Mouse (Mus musculus) stomach, postnatal 0 days (tissue): Measurements from ENCODE around the gene Klrg2. TPM values are rescaled to one million over a fixed set of nuclear protein-coding genes. Genes with fewer than 3 reads are reported as not detected.

Experiments used
- ATAC-seq: fragments of 200-750 bp; cut with Nextera tagmentation; 2 replicates; pipeline ENCODE4 v1.8.0; 2017; ENCODE audit not compliant: low FRiP score, low TSS enrichment
- DNase-seq: peaks from one replicate; pipeline ENCODE4 v3.0.0-alpha.2; 2016; ENCODE audit warnings: low spot score
- H3K27ac ChIP-seq: fragments of 300-500 bp; sonication (generic); replicated peaks from 2 replicates; pipeline ENCODE4 v1.5.1; 2014; ENCODE audit warnings: mild to moderate bottlenecking, control low read depth
- H3K27me3 ChIP-seq: fragments of 300-500 bp; sonication (generic); 2 replicates; pipeline ENCODE4 v1.6.1; 2014; ENCODE audit warnings: low read length; ENCODE audit not compliant: control insufficient read depth, insufficient read depth
- H3K36me3 ChIP-seq: fragments of 300-500 bp; sonication (generic); 2 replicates; pipeline ENCODE4 v1.6.1; 2014; ENCODE audit warnings: low read length, mixed read lengths; ENCODE audit not compliant: control insufficient read depth, insufficient read depth
- H3K4me1 ChIP-seq: fragments of 300-500 bp; sonication (generic); replicated peaks from 2 replicates; pipeline ENCODE4 v1.6.1; 2014; ENCODE audit warnings: antibody characterized with exemption; ENCODE audit not compliant: control insufficient read depth, insufficient read depth
- H3K4me2 ChIP-seq: fragments of 300-500 bp; sonication (generic); replicated peaks from 2 replicates; pipeline ENCODE4 v1.6.1; 2014; ENCODE audit warnings: low read depth, mild to moderate bottlenecking, control low read depth, moderate library complexity
- H3K4me3 ChIP-seq: fragments of 300-500 bp; sonication (generic); 2 replicates; pipeline ENCODE4 v1.5.1; 2014; ENCODE audit warnings: low read depth, low read length, control low read depth
- H3K9ac ChIP-seq: fragments of 300-500 bp; sonication (generic); 2 replicates; pipeline ENCODE4 v1.6.1; 2014; ENCODE audit warnings: mild to moderate bottlenecking, low read length, control low read depth, mixed read lengths
- H3K9me3 ChIP-seq: fragments of 300-500 bp; sonication (generic); 2 replicates; pipeline ENCODE4 v1.6.1; 2016; ENCODE audit warnings: low read length; ENCODE audit not compliant: control insufficient read depth
- CTCF ChIP-seq: IDR thresholded peaks from 2 replicates; pipeline ENCODE4 v1.5.1; 2016; ENCODE audit warnings: antibody characterized with exemption, low read depth, mild to moderate bottlenecking, moderate library complexity
- EP300 ChIP-seq: optimal IDR thresholded peaks from 2 replicates; pipeline ENCODE3; 2016; ENCODE audit warnings: antibody characterized with exemption
- WGBS: fragments of 180-500 bp; shearing (Covaris S2); extraction: QIAGEN DNeasy Blood & Tissue Kit; methylation state at CpG from one replicate; pipeline ENCODE4 v1.1.7; 2014; 5-methylcytosine and 5-hydroxymethylcytosine counted together
- polyA plus RNA-seq: library from polyadenylated mRNA; unstranded; fragments of >200 nt; fragmentation: Nextera tagmentation; extraction: Ambion mirVana; gene quantifications from 2 replicates; pipeline ENCODE4 v1.2.1, GENCODE M21; 2015

Klrg2 gene
- polyA plus RNA-seq, 1 experiment from 2014 or later, result 4.5 TPM

GRCm38 (mm10) chr6:38627081-38627480, 10.0 kb downstream of the Klrg2 start:
- WGBS, result 92% methylated on average over 4 of the region's 4 CpGs
- TF ChIP-seq CTCF, result no peak
- no peak for TF ChIP-seq EP300

DNA sequence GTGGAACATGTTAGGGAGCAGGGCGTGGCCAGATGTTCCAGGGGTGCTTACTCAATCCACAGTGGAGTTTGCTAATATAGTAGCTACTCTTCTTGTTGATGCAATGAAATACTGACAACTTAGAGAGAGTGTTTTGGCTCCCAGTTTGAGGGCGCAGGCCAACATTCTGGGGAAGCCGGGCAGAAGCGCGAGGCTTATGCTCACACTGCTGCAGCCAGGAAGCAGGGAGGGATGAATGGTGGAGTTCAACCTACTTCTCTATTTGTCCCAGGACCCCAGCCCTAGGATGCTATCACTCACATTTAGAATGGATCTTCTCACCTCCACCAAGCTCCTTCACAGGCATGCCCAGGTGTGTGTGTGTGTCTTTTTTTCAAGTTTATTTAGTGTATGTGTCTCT, 11.0 kb downstream of the Klrg2 start:
- Histone ChIP-seq H3K4me2 (no peak overlapping the region), H3K36me3 (no peaks in the 10 kb centered on the region), H3K27ac (no peak overlapping the region), H3K27me3 (no peaks in the 10 kb centered on the region), H3K9me3 (no peaks in the 10 kb centered on the region), H3K4me1 (no peaks in the 10 kb centered on the region), H3K9ac (no peak overlapping the region), H3K4me3 (no peak overlapping the region)
- TF ChIP-seq CTCF (no peak), EP300 (no peak)
- DNase-seq, result peak; percentile 12
- no peak for ATAC-seq
- WGBS, result 89% methylated on average over 5 of the region's 5 CpGs

More at GRCm38 (mm10) chr6:38627081-38627480, 10.0 kb downstream of the Klrg2 start:
- no peak overlapping the region for H3K4me3 ChIP-seq
- no peak overlapping the region for H3K4me2 ChIP-seq
- no peaks in the 10 kb centered on the region for H3K9me3 ChIP-seq
- DNase-seq, result peak; percentile 12
- H3K27me3 ChIP-seq, result no peaks in the 10 kb centered on the region
- no peak overlapping the region for H3K9ac ChIP-seq
- no peaks in the 10 kb centered on the region for H3K4me1 ChIP-seq
- no peak for ATAC-seq
- H3K36me3 ChIP-seq, result no peaks in the 10 kb centered on the region
- H3K27ac ChIP-seq, result no peak overlapping the region

DNA sequence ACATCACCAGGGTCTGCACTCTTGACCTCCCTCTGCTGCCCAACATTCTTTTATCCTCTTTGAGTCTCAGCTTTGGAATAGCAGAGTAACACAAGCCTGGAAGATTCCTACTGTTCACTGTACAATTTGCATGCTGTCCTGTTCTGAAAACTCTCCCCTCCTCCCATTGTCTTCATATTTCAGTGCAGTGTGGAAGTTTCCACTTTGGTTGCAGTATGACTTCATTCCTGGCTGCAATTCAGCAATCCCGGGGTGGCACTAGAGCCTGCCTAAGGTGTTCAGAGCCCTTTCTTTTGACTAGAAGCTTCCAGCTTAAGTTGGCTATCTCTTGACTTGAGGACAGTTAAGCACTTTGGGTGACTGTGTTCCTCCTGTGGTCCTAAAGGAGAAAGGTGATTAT, 12.6 kb downstream of the Klrg2 start:
- TF ChIP-seq EP300 (no peak), CTCF (no peak)
- H3K4me2 ChIP-seq, result no peak overlapping the region
- peaks cover 5% of the 10 kb centered on the region; the same call in 1 of the 2 replicates for H3K36me3 ChIP-seq
- 35% methylated on average over 1 of the region's 1 CpGs for WGBS
- H3K27ac ChIP-seq, result no peak overlapping the region
- H3K27me3 ChIP-seq, result no peaks in the 10 kb centered on the region
- no peaks in the 10 kb centered on the region for H3K9me3 ChIP-seq
- no peak overlapping the region for H3K4me3 ChIP-seq
- ATAC-seq (no peak), DNase-seq (peak; percentile 12)
- H3K4me1 ChIP-seq, result no peaks in the 10 kb centered on the region
- no peak overlapping the region for H3K9ac ChIP-seq

GRCm38 (mm10) chr6:38623457-38623856, 13.6 kb downstream of the Klrg2 start:
- H3K36me3 ChIP-seq, result peaks cover 7% of the 10 kb centered on the region; the same call in 1 of the 2 replicates
- no peak overlapping the region for H3K9ac ChIP-seq
- H3K4me3 ChIP-seq, result no peak overlapping the region
- peak; percentile 12 for DNase-seq
- no peak overlapping the region for H3K4me2 ChIP-seq
- H3K27ac ChIP-seq, result no peak overlapping the region
- ATAC-seq, result no peak
- no peaks in the 10 kb centered on the region for H3K4me1 ChIP-seq
- no peaks in the 10 kb centered on the region for H3K27me3 ChIP-seq
- TF ChIP-seq CTCF (no peak), EP300 (no peak)
- H3K9me3 ChIP-seq, result no peaks in the 10 kb centered on the region
- 44% methylated on average over 2 of the region's 2 CpGs for WGBS

GRCm38 (mm10) chr6:38622406-38622805, 14.6 kb downstream of the Klrg2 start:
- 0 out of 2 replicates have a peak, but pooled peaks cover 3% of the 10 kb centered on the region for H3K9me3 ChIP-seq
- no peak overlapping the region for H3K9ac ChIP-seq
- H3K4me1 ChIP-seq, result no peaks in the 10 kb centered on the region
- peak; percentile 10 for DNase-seq
- WGBS, result 84% methylated on average over 1 of the region's 1 CpGs
- H3K36me3 ChIP-seq, result peaks cover 11% of the 10 kb centered on the region; the same call in 1 of the 2 replicates
- no peak for TF ChIP-seq EP300
- TF ChIP-seq CTCF, result no peak
- no peak overlapping the region for H3K4me2 ChIP-seq
- no peak for ATAC-seq
- no peaks in the 10 kb centered on the region for H3K27me3 ChIP-seq
- H3K4me3 ChIP-seq, result no peak overlapping the region
- no peak overlapping the region for H3K27ac ChIP-seq

- no peak for ATAC-seq
- H3K27ac ChIP-seq, result no peak overlapping the region
Observed at GRCm38 (mm10) chr6:38609892-38610291, 27.1 kb downstream of the Klrg2 start.

More at GRCm38 (mm10) chr6:38609892-38610291, 27.1 kb downstream of the Klrg2 start:
- WGBS, result 43% methylated on average over 2 of the region's 2 CpGs
- H3K4me3 ChIP-seq, result no peak overlapping the region
- H3K9ac ChIP-seq, result no peak overlapping the region
- H3K36me3 ChIP-seq, result 0 out of 2 replicates have a peak, but pooled peaks cover 2% of the 10 kb centered on the region
- no peak for DNase-seq
- H3K4me1 ChIP-seq, result no peaks in the 10 kb centered on the region; the same call in 1 of the 2 replicates
- no peaks in the 10 kb centered on the region for H3K27me3 ChIP-seq
- TF ChIP-seq CTCF, result no peak
- no peak for TF ChIP-seq EP300
- no peaks in the 10 kb centered on the region for H3K9me3 ChIP-seq
- H3K4me2 ChIP-seq, result no peak overlapping the region
